Mouse (Mus musculus) liver, embryonic 13.5 days (tissue): ENCODE measurements at regions not wholly inside any gene's neighbourhood (a gene's known extent, or its start where the extent isn't known, plus 50 kb on each side); places are given as distances from the start of the nearest gene placed in this dataset.
A peak's percentile ranks its signal among the peaks of the same experiment; 100 is the strongest.

Experiments
- ATAC-seq: fragments of 200-750 bp; cut with Nextera tagmentation; 2 replicates; pipeline ENCODE4 v1.8.0; 2017; ENCODE audit warnings: low read depth, mild to moderate bottlenecking, moderate number of reproducible peaks, moderate library complexity
- DNase-seq: peaks from one replicate; pipeline ENCODE4 v3.0.0; 2022
- H3K27ac ChIP-seq: fragments of 300-500 bp; sonication (generic); 2 replicates; pipeline ENCODE4 v1.5.1; 2015; ENCODE audit warnings: moderate library complexity, mild to moderate bottlenecking, inconsistent platforms
- H3K27me3 ChIP-seq: fragments of 300-500 bp; sonication (generic); 2 replicates; pipeline ENCODE4 v1.6.1; 2015; ENCODE audit warnings: mild to moderate bottlenecking, inconsistent platforms
- H3K36me3 ChIP-seq: fragments of 300-500 bp; sonication (generic); 2 replicates; pipeline ENCODE4 v1.6.1; 2015; ENCODE audit warnings: mild to moderate bottlenecking, inconsistent platforms
- H3K4me1 ChIP-seq: fragments of 300-500 bp; sonication (generic); replicated peaks from 2 replicates; pipeline ENCODE4 v1.6.1; 2015; ENCODE audit warnings: inconsistent platforms
- H3K4me2 ChIP-seq: fragments of 300-500 bp; sonication (generic); 2 replicates; pipeline ENCODE4 v1.6.1; 2015; ENCODE audit warnings: inconsistent platforms, mild to moderate bottlenecking, moderate library complexity
- H3K4me3 ChIP-seq: fragments of 300-500 bp; sonication (generic); replicated peaks from 2 replicates; pipeline ENCODE4 v1.5.1; 2015; ENCODE audit warnings: mild to moderate bottlenecking, inconsistent platforms
- H3K9ac ChIP-seq: fragments of 300-500 bp; sonication (generic); 2 replicates; pipeline ENCODE4 v1.6.1; 2015; ENCODE audit warnings: mild to moderate bottlenecking, inconsistent platforms
- H3K9me3 ChIP-seq: fragments of 300-500 bp; sonication (generic); replicated peaks from 2 replicates; pipeline ENCODE4 v1.6.1; 2016; ENCODE audit warnings: inconsistent platforms
- WGBS: fragments of 180-500 bp; shearing (Covaris S2); methylation state at CpG from one replicate; pipeline ENCODE4 v1.1.7; 2015; ENCODE audit not compliant: insufficient replicate concordance; 5-methylcytosine and 5-hydroxymethylcytosine counted together

- no peak overlapping the region for H3K9ac ChIP-seq
- ATAC-seq, result no peak
These were observed 381.3 kb upstream of the Runx1 start for GRCm38 (mm10) chr16:93207217-93207616.

GRCm38 (mm10) chr16:93206325-93206724, 380.4 kb upstream of the Runx1 start:
- no peak overlapping the region for H3K4me2 ChIP-seq
- H3K9me3 ChIP-seq, result no peaks in the 10 kb centered on the region
- no peaks in the 10 kb centered on the region for H3K36me3 ChIP-seq
- H3K9ac ChIP-seq, result no peak overlapping the region
- WGBS, result 37% methylated on average over 4 of the region's 4 CpGs
- ATAC-seq, result no peak
- DNase-seq, result no peak
- peaks cover 4% of the 10 kb centered on the region; the same call in 1 of the 2 replicates for H3K27me3 ChIP-seq
- peaks cover 26% of the 10 kb centered on the region for H3K4me1 ChIP-seq
- no peak overlapping the region for H3K4me3 ChIP-seq
- H3K27ac ChIP-seq, result no peak overlapping the region

More at GRCm38 (mm10) chr16:93207217-93207616, 381.3 kb upstream of the Runx1 start:
- H3K9me3 ChIP-seq, result no peaks in the 10 kb centered on the region
- no peak overlapping the region for H3K27ac ChIP-seq
- 55% methylated on average over 5 of the region's 5 CpGs for WGBS
- DNase-seq, result no peak
- peaks cover 4% of the 10 kb centered on the region; the same call in 1 of the 2 replicates for H3K27me3 ChIP-seq
- peaks cover 27% of the 10 kb centered on the region for H3K4me1 ChIP-seq
- no peak overlapping the region for H3K4me3 ChIP-seq
- no peaks in the 10 kb centered on the region for H3K36me3 ChIP-seq
- no peak overlapping the region for H3K4me2 ChIP-seq

- WGBS, result 71% methylated on average over 4 of the region's 4 CpGs
- no peak for ATAC-seq
- H3K4me3 ChIP-seq, result no peak overlapping the region
These were observed 378.7 kb upstream of the Runx1 start for GRCm38 (mm10) chr16:93204601-93205000.

GRCm38 (mm10) chr16:93202591-93202990, 376.6 kb upstream of the Runx1 start:
- peaks cover 32% of the 10 kb centered on the region for H3K4me1 ChIP-seq
- no peak overlapping the region for H3K4me3 ChIP-seq
- H3K9me3 ChIP-seq, result no peaks in the 10 kb centered on the region
- H3K4me2 ChIP-seq, result no peak overlapping the region
- DNase-seq, result no peak
- H3K9ac ChIP-seq, result no peak overlapping the region
- H3K27ac ChIP-seq, result no peak overlapping the region
- H3K27me3 ChIP-seq, result no peaks in the 10 kb centered on the region
- no peaks in the 10 kb centered on the region for H3K36me3 ChIP-seq
- no peak for ATAC-seq

More at GRCm38 (mm10) chr16:93204601-93205000, 378.7 kb upstream of the Runx1 start:
- Histone ChIP-seq H3K9me3 (no peaks in the 10 kb centered on the region), H3K4me1 (peaks cover 26% of the 10 kb centered on the region), H3K27me3 (peaks cover 4% of the 10 kb centered on the region; the same call in 1 of the 2 replicates), H3K4me2 (no peak overlapping the region), H3K9ac (no peak overlapping the region), H3K36me3 (no peaks in the 10 kb centered on the region), H3K27ac (no peak overlapping the region)
- DNase-seq, result no peak

GRCm38 (mm10) chr16:93197300-93197699, 371.4 kb upstream of the Runx1 start:
- H3K36me3 ChIP-seq, result no peaks in the 10 kb centered on the region
- H3K9me3 ChIP-seq, result no peaks in the 10 kb centered on the region
- H3K4me3 ChIP-seq, result peak overlapping the region; percentile 14; the same call in 1 of the 2 replicates
- H3K4me2 ChIP-seq, result peak overlapping the region; percentile 56
- no peaks in the 10 kb centered on the region for H3K27me3 ChIP-seq
- H3K27ac ChIP-seq, result peak overlapping the region; percentile 89
- H3K9ac ChIP-seq, result peak overlapping the region; percentile 26
- peak; percentile 100 for ATAC-seq
- peak; percentile 76 for DNase-seq
- WGBS, result 16% methylated on average over 8 of the region's 8 CpGs
- peaks cover 62% of the 10 kb centered on the region for H3K4me1 ChIP-seq

GRCm38 (mm10) chr16:93193921-93194481, 368.1 kb upstream of the Runx1 start:
- WGBS, result 51% methylated on average over 7 of the region's 7 CpGs
- Histone ChIP-seq H3K9me3 (no peaks in the 10 kb centered on the region), H3K9ac (no peak overlapping the region), H3K27ac (peak overlapping the region; percentile 35), H3K4me2 (no peak overlapping the region), H3K4me1 (peaks cover 65% of the 10 kb centered on the region), H3K36me3 (no peaks in the 10 kb centered on the region), H3K4me3 (no peak overlapping the region), H3K27me3 (0 out of 2 replicates have a peak, but pooled peaks cover 6% of the 10 kb centered on the region)
- DNase-seq, result no peak
- no peak for ATAC-seq

GRCm38 (mm10) chr16:93193263-93193662, 367.3 kb upstream of the Runx1 start:
- H3K36me3 ChIP-seq, result no peaks in the 10 kb centered on the region
- no peak overlapping the region; the same call in 1 of the 2 replicates for H3K27ac ChIP-seq
- 0 out of 2 replicates have a peak, but pooled peaks cover 9% of the 10 kb centered on the region for H3K27me3 ChIP-seq
- H3K4me1 ChIP-seq, result peaks cover 59% of the 10 kb centered on the region
- WGBS, result 68% methylated on average over 6 of the region's 6 CpGs
- ATAC-seq, result no peak
- H3K4me3 ChIP-seq, result no peak overlapping the region
- H3K9me3 ChIP-seq, result no peaks in the 10 kb centered on the region
- no peak for DNase-seq
- no peak overlapping the region for H3K4me2 ChIP-seq
- no peak overlapping the region for H3K9ac ChIP-seq

GRCm38 (mm10) chr16:93192651-93193173, 366.8 kb upstream of the Runx1 start:
- peaks cover 54% of the 10 kb centered on the region for H3K4me1 ChIP-seq
- ATAC-seq, result no peak
- H3K4me2 ChIP-seq, result no peak overlapping the region
- H3K4me3 ChIP-seq, result no peak overlapping the region
- no peak overlapping the region for H3K9ac ChIP-seq
- H3K27ac ChIP-seq, result no peak overlapping the region
- H3K9me3 ChIP-seq, result no peaks in the 10 kb centered on the region
- 51% methylated on average over 9 of the region's 9 CpGs for WGBS
- no peaks in the 10 kb centered on the region for H3K36me3 ChIP-seq
- DNase-seq, result no peak
- H3K27me3 ChIP-seq, result 0 out of 2 replicates have a peak, but pooled peaks cover 9% of the 10 kb centered on the region

GRCm38 (mm10) chr16:93191174-93191573, 365.2 kb upstream of the Runx1 start:
- Histone ChIP-seq H3K27me3 (0 out of 2 replicates have a peak, but pooled peaks cover 9% of the 10 kb centered on the region), H3K4me1 (peaks cover 38% of the 10 kb centered on the region), H3K4me2 (no peak overlapping the region), H3K27ac (no peak overlapping the region), H3K4me3 (no peak overlapping the region), H3K9ac (no peak overlapping the region), H3K36me3 (no peaks in the 10 kb centered on the region), H3K9me3 (no peaks in the 10 kb centered on the region)
- ATAC-seq (no peak), DNase-seq (no peak)
- 49% methylated on average over 5 of the region's 5 CpGs for WGBS

GRCm38 (mm10) chr16:93190301-93190700, 364.4 kb upstream of the Runx1 start:
- no peak overlapping the region for H3K4me2 ChIP-seq
- 71% methylated on average over 3 of the region's 3 CpGs for WGBS
- no peaks in the 10 kb centered on the region for H3K36me3 ChIP-seq
- DNase-seq, result no peak
- no peak overlapping the region for H3K9ac ChIP-seq
- no peak overlapping the region for H3K27ac ChIP-seq
- H3K4me3 ChIP-seq, result no peak overlapping the region
- H3K27me3 ChIP-seq, result 0 out of 2 replicates have a peak, but pooled peaks cover 9% of the 10 kb centered on the region
- ATAC-seq, result no peak
- peaks cover 30% of the 10 kb centered on the region for H3K4me1 ChIP-seq
- no peaks in the 10 kb centered on the region for H3K9me3 ChIP-seq

GRCm38 (mm10) chr16:93189875-93190274, 363.9 kb upstream of the Runx1 start:
- Histone ChIP-seq H3K36me3 (no peaks in the 10 kb centered on the region), H3K27ac (no peak overlapping the region), H3K9me3 (no peaks in the 10 kb centered on the region), H3K4me3 (no peak overlapping the region), H3K4me2 (no peak overlapping the region), H3K4me1 (peaks cover 26% of the 10 kb centered on the region), H3K27me3 (0 out of 2 replicates have a peak, but pooled peaks cover 9% of the 10 kb centered on the region), H3K9ac (no peak overlapping the region)
- ATAC-seq, result no peak
- no peak for DNase-seq
- 45% methylated on average over 3 of the region's 3 CpGs for WGBS

GRCm38 (mm10) chr16:93189412-93189811, 363.5 kb upstream of the Runx1 start:
- 64% methylated on average over 5 of the region's 5 CpGs for WGBS
- Histone ChIP-seq H3K4me1 (peaks cover 26% of the 10 kb centered on the region), H3K36me3 (no peaks in the 10 kb centered on the region), H3K27me3 (0 out of 2 replicates have a peak, but pooled peaks cover 9% of the 10 kb centered on the region), H3K9me3 (no peaks in the 10 kb centered on the region), H3K4me2 (no peak overlapping the region), H3K9ac (no peak overlapping the region), H3K4me3 (no peak overlapping the region), H3K27ac (no peak overlapping the region)
- ATAC-seq (no peak), DNase-seq (no peak)
